Mouse (Mus musculus) kidney, postnatal 0 days (tissue): ENCODE measurements at regions not wholly inside any gene's neighbourhood (a gene's known extent, or its start where the extent isn't known, plus 50 kb on each side); places are given as distances from the start of the nearest gene placed in this dataset.
A peak's percentile ranks its signal among the peaks of the same experiment; 100 is the strongest.

Experiments
- ATAC-seq: fragments of 200-750 bp; cut with Nextera tagmentation; replicated peaks from 2 replicates; pipeline ENCODE4 v1.8.0; 2017; ENCODE audit warnings: low read depth, moderate number of reproducible peaks, moderate TSS enrichment, moderate library complexity; ENCODE audit not compliant: low FRiP score
- DNase-seq: peaks from one replicate; pipeline ENCODE4 v3.0.0-alpha.2; 2016; ENCODE audit warnings: low spot score
- H3K27ac ChIP-seq: fragments of 300-500 bp; sonication (generic); 2 replicates; pipeline ENCODE4 v1.5.1; 2014; ENCODE audit warnings: mild to moderate bottlenecking
- H3K27me3 ChIP-seq: fragments of 300-500 bp; sonication (generic); 2 replicates; pipeline ENCODE4 v1.6.1; 2014; ENCODE audit warnings: low read length, mixed read lengths; ENCODE audit not compliant: insufficient read depth
- H3K36me3 ChIP-seq: fragments of 300-500 bp; sonication (generic); 2 replicates; pipeline ENCODE4 v1.6.1; 2014; ENCODE audit warnings: low read length, mixed read lengths; ENCODE audit not compliant: insufficient read depth
- H3K4me1 ChIP-seq: fragments of 300-500 bp; sonication (generic); replicated peaks from 2 replicates; pipeline ENCODE4 v1.6.1; 2014; ENCODE audit warnings: antibody characterized with exemption, low read length, mixed read lengths; ENCODE audit not compliant: insufficient read depth
- H3K4me2 ChIP-seq: fragments of 300-500 bp; sonication (generic); 2 replicates; pipeline ENCODE4 v1.6.1; 2014; ENCODE audit warnings: mild to moderate bottlenecking, low read length, moderate library complexity, mixed read lengths
- H3K4me3 ChIP-seq: fragments of 300-500 bp; sonication (generic); replicated peaks from 2 replicates; pipeline ENCODE4 v1.5.1; 2014; ENCODE audit warnings: low read depth, low read length
- H3K9ac ChIP-seq: fragments of 300-500 bp; sonication (generic); 2 replicates; pipeline ENCODE4 v1.6.1; 2014; ENCODE audit warnings: low read depth, low read length
- H3K9me3 ChIP-seq: fragments of 300-500 bp; sonication (generic); replicated peaks from 2 replicates; pipeline ENCODE4 v1.6.1; 2016; ENCODE audit warnings: low read length, inconsistent platforms, mixed read lengths
- CTCF ChIP-seq: IDR thresholded peaks from 2 replicates; pipeline ENCODE4 v1.5.1; 2016; ENCODE audit warnings: antibody characterized with exemption, low read depth, mild to moderate bottlenecking, moderate library complexity
- WGBS: fragments of 180-500 bp; shearing (Covaris S2); extraction: QIAGEN DNeasy Blood & Tissue Kit; methylation state at CpG from one replicate; pipeline ENCODE4 v1.1.7; 2014; 5-methylcytosine and 5-hydroxymethylcytosine counted together

DNA sequence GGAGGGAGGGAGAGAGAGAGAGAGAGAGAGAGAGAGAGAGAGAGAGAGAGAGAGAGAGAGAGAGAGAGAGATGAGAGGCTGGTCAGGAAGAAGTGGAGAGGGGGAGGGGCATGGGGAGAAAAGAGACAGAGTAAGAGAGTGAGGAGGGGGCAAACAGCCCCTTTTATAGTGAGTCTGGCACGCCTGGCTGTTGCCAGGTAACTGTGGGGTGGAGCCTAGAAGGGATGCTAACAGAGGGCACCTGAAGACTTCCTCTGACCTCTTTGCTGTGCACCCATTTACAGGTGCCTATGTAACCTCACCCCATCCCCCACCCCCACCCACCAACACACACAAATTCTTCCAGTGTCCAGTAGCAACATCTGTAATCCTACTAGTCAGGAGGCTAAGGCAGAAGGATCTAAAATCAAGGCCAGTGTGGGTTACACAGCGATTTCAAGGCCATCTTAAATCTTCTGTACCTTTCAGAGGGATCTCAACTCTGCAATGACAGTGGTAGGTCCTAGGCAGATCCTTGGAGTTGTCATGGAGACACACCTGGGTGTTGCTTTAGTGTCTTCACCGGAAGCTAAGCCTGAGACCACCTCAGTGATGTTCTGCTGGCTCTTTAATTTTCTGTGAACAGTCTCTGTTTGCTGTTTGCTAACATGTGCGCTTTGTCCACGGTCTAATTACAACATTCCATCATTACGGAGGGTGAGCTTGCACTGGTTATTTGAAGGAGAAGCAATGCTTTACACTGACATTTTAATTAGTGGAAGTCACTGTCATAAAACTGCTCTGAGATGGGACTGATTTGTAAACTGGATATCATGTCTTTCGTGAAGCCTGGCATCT, 65.1 kb upstream of the Ust start:
- no peak overlapping the region for H3K27ac ChIP-seq
- 37% methylated on average over 7 of the region's 7 CpGs for WGBS
- no peak overlapping the region for H3K4me2 ChIP-seq
- H3K36me3 ChIP-seq, result no peaks in the 10 kb centered on the region
- no peak overlapping the region for H3K4me3 ChIP-seq
- H3K4me1 ChIP-seq, result no peaks in the 10 kb centered on the region
- H3K27me3 ChIP-seq, result no peaks in the 10 kb centered on the region
- ATAC-seq (no peak), DNase-seq (peak; percentile 42)
- H3K9ac ChIP-seq, result no peak overlapping the region
- TF ChIP-seq CTCF, result no peak
- H3K9me3 ChIP-seq, result no peaks in the 10 kb centered on the region

DNA sequence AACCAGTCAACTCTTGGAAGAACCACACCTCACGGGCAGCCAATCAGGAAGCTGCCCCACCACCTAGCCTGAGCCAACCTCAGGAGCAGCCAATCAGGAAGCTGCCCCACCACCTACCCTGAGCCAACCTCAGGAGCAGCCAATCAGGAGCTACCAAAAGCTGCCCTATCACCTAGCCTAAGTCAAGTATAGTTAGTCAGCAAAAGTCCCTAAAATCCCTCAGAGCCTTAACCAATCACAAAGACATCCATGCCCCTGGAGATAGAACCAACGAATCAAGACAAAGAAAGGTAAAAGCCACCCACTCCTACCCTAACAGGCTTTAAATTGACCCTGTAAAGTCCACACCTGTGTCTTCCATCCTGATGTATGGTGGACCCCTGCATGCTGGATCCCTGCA, 61.7 kb upstream of the Ust start:
- Histone ChIP-seq H3K4me3 (no peak overlapping the region), H3K9me3 (no peaks in the 10 kb centered on the region), H3K9ac (no peak overlapping the region), H3K27ac (no peak overlapping the region), H3K4me2 (no peak overlapping the region), H3K27me3 (no peaks in the 10 kb centered on the region), H3K36me3 (no peaks in the 10 kb centered on the region), H3K4me1 (no peaks in the 10 kb centered on the region)
- ATAC-seq, result no peak
- TF ChIP-seq CTCF, result no peak
- 93% methylated on average over 2 of the region's 2 CpGs for WGBS
- no peak for DNase-seq

DNA sequence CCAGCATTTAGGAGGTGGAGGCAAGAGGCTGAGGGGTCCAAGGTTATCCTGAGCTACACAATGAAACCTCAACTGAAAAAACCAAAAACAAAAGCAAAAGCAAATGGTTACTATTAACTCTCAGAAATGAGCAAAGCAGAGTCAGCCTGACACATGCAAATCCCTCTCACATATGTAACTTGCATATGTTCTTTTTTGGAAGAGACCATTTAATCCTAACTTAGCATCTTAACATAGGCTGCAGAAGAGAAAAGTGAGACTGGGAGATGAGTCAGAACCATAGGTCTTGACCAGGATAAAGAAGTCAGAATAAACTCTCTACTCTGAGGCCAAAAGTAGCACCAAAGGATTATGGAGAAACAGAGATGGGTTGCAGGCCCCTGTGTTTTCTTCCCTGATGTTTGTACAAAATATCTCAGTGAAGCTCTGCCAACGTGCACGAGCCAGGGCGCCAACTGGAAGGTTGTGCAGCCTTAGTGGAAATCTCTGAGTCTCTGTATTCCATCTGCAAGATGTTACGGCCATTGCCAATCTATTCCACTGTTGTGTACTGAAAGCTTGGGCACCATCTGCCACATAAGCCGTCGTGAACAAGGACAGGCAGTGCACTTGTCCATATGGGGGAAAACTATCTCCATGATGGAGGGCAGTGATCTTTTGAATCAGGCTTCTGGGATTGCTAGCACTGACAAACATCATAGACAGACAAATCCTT, 59.2 kb upstream of the Ust start:
- DNase-seq, result no peak
- H3K36me3 ChIP-seq, result no peaks in the 10 kb centered on the region
- no peak overlapping the region for H3K27ac ChIP-seq
- H3K4me3 ChIP-seq, result no peak overlapping the region
- H3K4me1 ChIP-seq, result no peaks in the 10 kb centered on the region
- no peaks in the 10 kb centered on the region for H3K9me3 ChIP-seq
- H3K27me3 ChIP-seq, result no peaks in the 10 kb centered on the region
- no peak overlapping the region for H3K9ac ChIP-seq
- no peak for TF ChIP-seq CTCF
- H3K4me2 ChIP-seq, result no peak overlapping the region
- ATAC-seq, result no peak
- WGBS, result 86% methylated on average over 6 of the region's 6 CpGs
